Mouse (Mus musculus) T-helper 1 cell (primary cell): ENCODE results near the gene Ppp6r3.

Experiments used
- in situ Hi-C: fragments of 300-600 bp; cut with MboI, MseI; formaldehyde crosslinking; loops from one replicate; pipeline ENCODE4 v1.15.1; 2025; ENCODE audit warnings: high pct_unique_total_duplicates

Gene Ppp6r3

DNA sequence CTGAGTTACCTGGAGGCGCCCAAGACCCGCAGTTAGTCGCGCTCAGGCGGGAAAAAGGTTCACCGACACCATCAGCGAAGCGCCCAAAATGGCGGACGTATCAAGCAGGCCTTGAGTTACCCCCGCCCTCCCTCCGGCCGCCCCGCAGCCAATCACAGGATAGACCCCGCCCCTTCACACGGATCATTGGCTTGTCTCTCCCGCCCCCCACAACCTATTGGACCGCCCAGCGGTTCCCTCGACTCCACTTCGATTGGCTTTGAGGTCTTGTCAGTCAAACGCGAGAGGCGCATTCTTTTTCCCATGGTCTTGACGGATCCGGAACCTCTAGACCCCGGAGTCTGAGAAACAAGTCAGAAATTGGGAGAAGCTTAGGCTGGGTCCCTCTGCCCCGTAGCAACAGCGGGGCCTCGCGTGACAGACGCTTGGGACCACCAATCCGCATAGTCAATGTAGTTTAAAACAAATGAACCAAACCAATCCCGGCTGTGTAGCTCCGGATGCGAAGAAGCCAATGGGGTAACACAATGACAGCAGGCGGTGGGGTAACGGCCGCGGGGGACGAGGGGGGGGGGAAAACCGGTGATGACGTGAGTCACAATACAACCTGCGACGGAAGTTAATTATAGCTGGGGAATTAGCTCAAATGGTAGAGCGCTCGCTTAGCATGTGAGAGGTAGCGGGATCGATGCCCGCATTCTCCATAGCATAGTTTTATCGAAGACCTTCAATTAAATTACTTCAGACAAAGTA lies at the start of gene Ppp6r3:
Gene Ppp6r3 (minus strand): TSS at position 118 of the 753 bp plus-strand sequence.
- in situ Hi-C loops = loop anchor here (10.0 kb wide), 1 partner anchor 251 kb away; the partner anchor contains the start of gene Cpt1a

DNA sequence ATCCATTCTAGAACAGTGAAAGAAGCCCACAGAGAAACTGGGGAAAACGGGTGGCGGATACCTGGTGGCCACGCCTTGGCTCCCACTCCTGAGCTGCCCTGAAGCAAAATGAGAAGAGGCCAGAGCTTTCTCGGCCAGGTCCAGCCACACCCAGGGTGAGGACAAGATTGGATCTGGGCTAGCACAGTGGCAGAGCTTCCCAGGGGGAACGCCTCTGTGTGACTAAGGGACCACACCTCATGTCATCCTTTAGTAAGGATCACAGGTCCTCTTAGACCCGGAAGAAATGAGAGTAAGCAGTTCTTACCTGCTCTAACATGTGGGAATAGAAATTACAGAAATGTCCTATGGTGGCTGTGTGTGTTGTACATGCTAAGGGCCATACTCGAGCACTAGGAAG lies 49.6 kb upstream of the Ppp6r3 start:
- in situ Hi-C loops = no loop called here

DNA sequence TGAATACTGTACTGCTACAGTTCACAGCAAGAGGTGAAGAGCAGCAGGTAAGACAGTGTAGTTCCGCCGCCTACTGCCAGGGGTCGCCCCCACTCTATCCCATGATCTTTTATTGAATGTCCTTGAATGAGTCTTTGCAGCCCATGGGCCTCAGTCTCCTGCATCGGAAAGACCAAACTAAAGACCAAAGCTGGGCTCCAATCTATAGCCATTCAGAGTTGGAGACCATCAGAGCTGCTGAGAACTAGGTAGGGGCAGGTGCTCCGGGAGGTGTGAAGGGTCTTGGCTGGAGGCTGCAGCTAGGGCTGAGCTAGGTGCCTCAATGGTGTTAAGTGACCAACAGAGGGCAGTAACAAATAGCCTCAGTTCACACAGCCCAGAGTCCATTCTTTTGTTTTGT lies 48.3 kb upstream of the Ppp6r3 start:
- in situ Hi-C loops = loop anchor here (5.0 kb wide), 1 partner anchor 93 kb away; no protein-coding TSS in a partner anchor

DNA sequence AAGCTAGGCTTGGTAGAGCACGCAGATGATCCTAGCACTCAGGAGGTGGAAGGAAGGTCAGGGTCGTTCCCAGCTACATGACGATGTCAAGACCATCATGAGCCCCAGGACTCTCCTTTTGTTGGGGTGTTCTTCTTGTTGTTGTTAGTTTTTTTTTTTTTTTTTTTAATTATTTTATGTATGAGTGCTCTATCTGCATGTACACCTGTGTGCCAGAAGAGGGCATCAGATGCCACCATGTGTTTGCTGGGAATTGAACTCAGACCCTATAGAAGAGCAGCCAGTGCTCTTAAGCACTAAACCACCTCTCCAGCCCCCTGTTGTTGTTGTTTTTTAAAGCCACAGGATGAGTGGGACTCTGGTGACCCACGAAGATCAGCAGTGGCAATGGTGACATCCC lies 47.7 kb upstream of the Ppp6r3 start:
- in situ Hi-C loops = loop anchor here (5.0 kb wide), 1 partner anchor 94 kb away; no protein-coding TSS in a partner anchor

DNA sequence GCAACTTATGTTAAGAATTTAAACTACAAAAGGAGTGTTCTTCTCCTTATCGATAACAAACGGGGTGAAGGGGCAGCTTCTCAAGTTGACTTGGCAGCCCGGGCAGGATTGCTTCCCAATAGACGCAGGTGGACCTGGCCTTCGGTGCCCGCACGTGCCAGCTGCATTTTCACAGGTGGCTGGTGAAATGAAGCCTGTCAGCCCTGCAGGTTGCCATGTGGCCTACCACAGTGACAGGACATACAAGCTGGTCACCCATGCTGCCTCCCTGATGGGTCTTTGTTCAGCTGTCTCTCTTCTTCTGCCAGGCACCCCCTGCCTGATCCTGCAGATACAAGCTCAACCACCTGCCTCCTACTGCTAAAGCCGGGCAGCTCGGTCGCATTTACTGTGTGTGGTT lies 45.3 kb upstream of the Ppp6r3 start:
- in situ Hi-C loops = loop anchor here (5.0 kb wide), 1 partner anchor 96 kb away; no protein-coding TSS in a partner anchor

DNA sequence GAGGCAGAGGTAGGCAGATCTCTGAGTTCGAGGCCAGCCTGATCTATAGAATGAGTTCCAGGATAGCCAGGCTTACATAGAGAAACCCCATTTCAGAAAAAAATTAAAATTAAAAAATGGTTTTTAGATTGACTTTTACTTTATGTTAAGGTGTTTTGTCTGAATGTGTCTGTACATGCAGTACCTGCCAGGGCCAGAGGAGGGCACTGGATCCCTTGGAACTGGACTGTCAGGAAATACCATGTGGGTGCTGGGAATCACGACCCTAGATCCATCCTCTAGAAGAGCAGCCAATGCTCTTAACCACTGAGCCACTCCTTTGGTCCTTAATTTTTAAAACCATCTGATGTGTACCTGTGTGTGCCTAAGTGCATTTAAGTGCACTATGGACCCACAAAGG lies 43.8 kb upstream of the Ppp6r3 start:
- in situ Hi-C loops = no loop called here

DNA sequence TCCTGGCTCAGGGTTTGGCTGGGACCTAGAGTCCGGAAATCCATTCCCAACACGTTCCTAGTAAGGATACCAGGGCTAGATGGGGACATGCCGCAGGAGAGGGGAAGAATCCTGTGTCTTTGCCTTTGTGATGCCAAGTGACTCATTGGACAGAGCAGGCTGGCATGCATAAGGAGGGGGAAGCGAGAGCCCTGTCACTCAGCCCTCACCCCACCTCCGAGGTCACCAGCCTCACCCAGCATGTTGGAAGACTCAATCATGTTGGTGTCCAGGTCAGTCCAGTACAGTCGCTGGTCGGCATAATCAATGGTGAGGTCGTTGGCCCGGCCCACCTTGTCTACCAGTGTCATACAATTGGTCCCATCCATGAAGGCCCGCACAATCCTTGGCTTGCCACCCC lies 38.4 kb upstream of the Ppp6r3 start:
- in situ Hi-C loops = no loop called here

DNA sequence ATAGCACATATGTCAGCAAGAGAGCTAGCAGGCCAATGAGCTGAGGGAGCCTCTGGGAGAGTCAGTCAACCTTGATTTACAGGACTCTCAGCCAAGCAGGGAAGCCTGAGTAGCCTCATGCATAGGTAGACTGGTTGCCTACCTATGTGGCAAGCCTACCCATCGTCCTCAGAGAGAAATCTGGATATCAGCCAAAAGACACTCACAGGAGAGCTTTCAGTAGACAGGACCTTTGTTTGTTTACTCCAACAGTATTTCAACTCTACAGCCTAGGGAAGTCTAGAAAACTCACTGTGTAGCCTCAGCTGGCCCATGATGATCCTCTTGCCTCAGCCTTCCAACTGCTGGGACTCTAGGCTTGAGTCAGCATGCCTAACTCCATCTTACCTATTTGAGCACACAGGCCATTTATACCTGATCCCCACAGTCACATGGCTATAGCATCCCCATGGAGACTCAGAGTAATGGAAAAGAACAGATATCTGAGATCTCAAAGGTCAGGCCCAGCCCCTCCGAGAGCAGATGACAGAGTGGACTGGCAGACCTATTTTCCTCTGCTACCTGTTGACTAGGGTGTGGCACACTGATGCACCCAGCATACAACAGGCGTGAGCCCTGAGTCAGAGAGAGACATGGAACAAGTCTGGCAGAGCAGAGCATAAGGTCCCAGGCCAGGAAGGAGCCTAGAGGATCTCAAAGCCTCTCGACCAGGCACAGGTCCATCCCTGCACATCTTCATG lies 37.2 kb upstream of the Ppp6r3 start:
- in situ Hi-C loops = no loop called here

DNA sequence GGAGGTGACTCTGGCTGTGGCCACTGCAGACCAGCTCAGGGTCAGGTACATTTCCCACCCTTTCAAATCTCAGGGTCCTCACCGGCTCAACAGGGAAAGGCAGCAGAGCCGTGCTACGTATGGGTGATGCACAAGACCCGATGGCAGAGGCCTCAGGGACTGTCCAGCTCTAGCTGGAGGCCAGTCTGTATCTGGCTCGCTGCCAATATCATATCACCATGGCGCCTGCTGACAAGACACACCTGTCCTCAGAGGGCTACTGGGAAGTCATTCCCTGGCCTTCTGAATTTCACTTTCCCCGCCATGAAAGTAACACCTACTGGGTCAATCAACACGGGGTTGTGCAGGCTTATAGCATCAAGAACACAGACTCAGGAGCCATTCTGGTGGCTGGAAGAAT lies 36.2 kb upstream of the Ppp6r3 start:
- in situ Hi-C loops = no loop called here

DNA sequence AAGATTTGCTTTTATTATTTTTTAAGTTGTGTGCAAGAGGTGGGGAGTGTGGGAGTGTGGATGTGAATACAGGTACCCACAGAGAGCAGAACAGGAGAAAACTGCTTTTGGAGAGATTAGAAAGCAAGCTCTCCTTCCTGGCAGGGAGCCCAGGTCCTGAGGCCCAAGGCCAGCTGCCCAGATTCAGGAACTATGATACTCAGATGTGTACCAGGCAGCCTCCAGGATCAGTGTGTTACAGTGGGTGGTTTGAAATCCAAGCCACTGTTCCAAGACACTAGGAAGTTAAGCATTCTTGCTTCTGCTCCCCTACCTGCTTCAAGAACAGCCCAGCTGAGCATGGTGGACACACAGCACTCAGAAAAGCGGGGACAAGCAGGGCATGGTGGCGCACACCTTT lies 35.3 kb upstream of the Ppp6r3 start:
- in situ Hi-C loops = no loop called here

DNA sequence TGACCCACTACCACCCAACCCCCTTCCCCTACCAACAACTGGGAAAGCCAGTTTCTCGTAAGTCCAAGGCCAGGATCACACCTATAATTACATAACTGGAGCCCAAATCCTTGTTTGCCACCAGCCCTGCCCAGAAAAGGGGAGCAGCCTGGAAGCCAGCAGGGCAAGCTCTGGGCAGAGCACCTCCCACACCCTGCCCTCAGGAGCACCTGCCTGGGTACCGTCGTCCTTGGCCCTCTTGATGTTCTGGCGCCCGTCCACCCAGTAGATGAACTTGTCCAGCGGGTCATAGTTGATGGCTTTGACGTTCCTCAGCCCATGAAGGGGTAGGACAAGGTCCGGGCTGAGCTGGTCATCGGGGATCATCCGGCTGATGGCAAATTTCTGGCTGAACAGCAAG lies 34.3 kb upstream of the Ppp6r3 start:
- in situ Hi-C loops = no loop called here

DNA sequence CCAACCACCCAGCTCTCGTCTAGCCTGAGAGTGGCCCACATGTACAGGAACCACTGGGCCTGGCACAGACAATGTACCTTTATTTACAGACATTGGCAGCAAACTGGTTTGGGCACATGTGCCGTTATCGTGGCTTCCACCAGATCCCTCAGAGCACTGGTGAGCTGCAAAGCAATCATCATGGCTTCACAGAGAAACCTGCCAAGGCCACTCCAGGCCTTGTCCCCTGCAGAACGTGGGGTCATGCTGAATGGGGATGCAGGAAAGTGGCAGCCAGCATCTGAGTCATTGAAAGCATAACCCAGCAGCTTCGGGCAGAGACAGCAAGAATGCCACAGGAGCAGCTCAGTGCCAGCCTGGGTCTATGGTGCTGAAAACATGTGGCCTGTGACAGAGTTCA lies 18.8 kb upstream of the Ppp6r3 start:
- in situ Hi-C loops = no loop called here

DNA sequence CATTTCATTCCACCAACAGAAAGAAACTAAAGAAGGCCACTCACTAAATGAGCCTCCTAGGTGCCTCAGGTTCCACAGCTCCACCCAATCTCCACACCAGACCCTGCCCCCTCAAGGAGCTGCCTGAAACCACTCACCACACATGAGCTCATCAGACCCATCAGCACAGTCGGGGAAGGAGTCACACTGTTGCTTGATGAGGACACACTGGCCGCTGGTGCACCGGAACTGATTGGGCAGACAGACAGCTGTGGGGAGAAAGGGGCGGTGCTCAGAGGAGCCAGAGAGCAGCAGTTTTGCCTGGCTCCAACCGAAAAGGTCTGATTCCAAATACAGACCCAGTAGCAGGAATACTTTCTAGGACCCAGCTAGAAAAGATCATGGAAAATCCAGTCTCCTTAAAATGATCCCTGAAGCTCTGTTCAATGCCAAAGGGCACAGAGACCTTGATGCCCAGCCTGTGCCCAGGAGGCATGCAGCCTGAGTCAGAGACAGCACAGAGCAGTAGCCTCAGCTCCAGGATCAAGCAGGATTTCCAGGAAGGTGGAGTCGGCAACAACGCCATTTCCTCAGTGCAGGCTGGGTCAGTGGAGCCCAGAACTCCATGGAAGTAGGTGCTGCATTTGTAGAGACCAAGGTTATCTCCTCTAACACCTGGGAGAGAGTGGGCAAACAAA lies 18.0 kb upstream of the Ppp6r3 start:
- in situ Hi-C loops = no loop called here

DNA sequence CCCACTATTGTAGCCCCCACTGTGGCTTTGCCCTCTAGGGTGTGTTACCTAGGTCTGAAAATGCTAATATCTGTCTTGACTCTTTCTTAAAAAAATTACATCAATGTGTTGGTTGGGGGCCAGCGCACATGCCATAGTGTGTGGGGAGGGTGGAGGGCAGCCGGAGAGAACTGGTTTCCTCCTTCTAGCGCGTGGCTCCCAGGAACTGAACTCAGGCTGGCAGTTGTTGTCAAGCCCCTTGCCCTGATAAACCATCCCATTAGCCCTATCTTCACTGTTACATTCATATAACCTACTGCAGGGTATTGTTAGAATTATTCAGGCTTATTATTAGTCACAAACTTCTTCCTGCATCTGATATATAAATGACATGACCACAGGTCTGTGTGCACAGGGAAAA lies 14.4 kb upstream of the Ppp6r3 start:
- in situ Hi-C loops = loop anchor here (10.0 kb wide), 1 partner anchor 585 kb away; the partner anchor contains the start of gene Carns1

DNA sequence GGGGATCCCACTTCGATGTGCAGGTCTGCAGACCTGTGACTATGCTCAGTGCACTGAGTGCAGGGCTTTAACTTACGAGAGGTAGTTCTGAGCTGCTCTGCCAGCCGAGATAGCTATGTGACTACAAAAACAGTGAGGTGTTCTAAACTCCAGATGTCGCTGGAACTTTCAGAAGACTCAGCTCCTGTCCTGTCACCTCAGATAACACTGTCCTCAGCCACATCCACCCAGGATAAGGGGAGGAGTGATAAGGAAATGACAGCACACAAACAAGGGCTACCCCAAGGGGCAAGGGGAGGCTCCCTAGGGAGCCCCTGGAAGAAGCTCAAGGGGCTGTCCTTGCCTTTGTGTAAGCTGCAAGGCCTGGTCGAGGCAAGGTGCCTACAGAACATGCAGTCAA lies 14.0 kb upstream of the Ppp6r3 start:
- in situ Hi-C loops = loop anchor here (10.0 kb wide), 1 partner anchor 585 kb away; the partner anchor contains the start of gene Carns1

DNA sequence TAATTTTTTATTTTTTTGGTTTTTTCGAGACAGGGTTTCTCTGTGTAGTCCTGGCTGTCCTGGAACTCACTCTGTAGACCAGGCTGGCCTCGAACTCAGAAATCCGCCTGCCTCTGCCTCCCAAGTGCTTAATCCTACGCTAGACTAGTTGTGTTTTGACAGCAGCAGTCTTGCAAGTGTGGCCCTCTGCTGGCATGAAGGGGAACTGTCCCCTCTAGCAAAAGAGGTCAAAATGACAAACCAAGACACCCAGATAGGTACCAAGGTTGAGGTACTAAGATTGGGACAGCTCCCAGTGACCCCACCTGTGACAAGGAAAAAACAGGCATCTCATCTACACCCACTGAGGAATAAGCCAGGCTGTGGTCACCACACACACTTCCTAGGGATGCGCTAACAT lies 12.2 kb upstream of the Ppp6r3 start:
- in situ Hi-C loops = loop anchor here (10.0 kb wide), 1 partner anchor 587 kb away; the partner anchor contains the start of gene Carns1

DNA sequence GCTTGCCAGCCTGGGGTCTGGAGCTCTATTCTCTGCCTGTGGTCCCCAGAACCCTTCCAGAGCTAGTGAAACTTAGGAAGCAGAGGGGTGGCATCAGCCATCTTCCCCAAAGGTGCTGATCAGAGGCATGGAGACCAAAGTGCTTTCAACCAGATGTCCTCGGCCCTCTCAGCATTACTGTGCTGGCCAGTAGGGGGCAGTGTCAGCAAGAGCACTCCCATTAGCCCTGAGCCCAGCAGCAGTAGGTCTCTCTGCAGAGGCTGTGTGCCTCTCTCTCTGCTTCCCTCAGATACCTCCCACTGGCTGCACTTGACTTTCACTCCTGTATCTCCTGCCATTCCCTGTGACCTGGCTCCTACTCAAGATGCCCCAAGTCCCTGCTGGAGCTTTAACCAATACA lies 11.0 kb upstream of the Ppp6r3 start:
- in situ Hi-C loops = loop anchor here (10.0 kb wide), 1 partner anchor 588 kb away; the partner anchor contains the start of gene Carns1

DNA sequence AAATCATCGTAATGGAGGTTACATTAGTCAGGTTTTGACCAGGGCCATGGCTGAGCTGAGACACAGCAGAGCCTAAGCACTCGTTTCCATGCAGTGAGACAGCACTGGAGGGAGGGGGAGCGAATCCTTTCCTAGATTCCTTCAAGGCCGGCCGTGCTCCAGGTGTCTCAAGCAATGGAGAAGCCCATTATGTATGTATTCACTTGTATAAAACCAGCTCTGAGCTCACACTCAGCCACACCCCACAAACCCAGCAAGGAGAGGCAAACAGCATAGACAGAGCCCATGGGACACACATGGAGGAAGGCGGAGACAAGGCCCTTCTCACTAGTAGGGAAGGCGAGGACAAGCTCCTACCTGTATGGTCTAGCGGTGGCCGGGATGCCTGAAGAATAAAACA lies 10.5 kb upstream of the Ppp6r3 start:
- in situ Hi-C loops = loop anchor here (10.0 kb wide), 1 partner anchor 589 kb away; the partner anchor contains the start of gene Carns1

DNA sequence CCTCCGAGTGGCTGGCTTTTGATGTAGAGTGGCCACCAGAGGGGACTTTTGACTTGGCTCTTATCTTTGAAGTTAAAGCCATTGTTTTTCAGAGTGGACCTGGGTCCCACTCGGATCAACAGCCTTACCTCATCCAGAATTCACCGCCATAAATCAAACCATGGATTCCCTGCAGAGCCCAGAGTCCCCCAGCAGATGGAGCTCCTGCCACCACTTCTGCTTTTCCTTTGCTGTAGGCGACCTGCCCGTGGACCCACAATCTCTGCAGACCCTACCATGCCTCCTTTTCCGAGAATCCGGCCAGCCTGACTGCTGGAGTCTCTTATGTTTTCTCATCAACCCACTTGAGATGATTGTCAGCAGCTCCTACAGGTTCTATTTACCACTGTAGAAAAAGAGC lies 5.8 kb upstream of the Ppp6r3 start:
- in situ Hi-C loops = loop anchor here (10.0 kb wide), 1 partner anchor 593 kb away; the partner anchor contains the start of gene Carns1

DNA sequence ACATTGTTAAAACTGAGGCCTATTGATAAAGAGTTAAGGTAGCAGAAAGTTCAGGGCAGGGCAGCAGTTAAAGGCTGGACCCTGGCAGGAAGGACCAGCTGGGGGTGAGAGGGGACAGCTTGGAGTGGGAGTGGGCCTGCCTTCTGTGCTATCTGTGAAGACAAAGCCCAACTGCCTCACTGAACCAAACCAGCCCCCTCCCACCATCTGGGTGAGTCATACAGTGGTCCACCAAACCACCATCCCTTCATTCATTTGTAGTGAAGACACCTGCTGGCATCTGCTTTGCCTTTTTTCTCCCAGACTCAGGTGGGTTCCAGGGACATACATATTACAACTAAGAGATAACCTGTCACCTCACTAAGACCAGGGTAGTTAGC lies 2.4 kb upstream of the Ppp6r3 start:
- in situ Hi-C loops = loop anchor here (10.0 kb wide), 1 partner anchor 253 kb away; the partner anchor contains the start of gene Cpt1a

DNA sequence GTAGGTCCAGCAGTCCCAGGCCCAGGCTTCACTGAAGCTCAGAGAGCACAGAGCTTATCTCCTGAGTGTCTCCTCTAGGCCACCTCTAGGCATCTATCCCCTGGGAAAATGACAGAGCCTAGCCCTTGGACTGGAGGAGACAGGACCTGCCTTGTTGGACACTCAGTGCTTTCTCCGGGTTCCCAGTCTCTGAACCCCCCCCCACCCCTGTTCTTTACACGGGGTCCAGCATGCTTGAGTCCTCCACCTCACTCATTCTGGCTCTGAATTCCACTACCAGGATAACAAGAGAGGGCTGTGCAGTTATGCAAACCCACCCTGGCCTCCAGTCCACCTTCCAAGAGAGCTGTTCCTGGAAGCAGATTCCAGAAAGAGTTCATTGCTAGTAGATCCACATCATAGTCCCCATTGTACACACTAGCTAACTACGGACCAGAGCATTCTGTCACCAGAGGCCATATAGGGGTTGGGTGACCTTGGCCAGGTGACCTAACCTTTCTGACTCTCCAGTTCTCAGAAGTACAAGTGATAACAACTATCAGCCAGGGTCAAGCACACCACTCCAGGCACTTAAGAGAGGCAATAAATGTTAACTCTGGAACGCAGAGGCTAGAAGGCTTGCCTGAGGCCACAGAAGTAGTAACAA lies 1.8 kb upstream of the Ppp6r3 start:
- in situ Hi-C loops = loop anchor here (10.0 kb wide), 1 partner anchor 253 kb away; the partner anchor contains the start of gene Cpt1a
